Mouse (Mus musculus): ENCODE data around the gene Samd1. TPM values are rescaled to one million over a fixed set of nuclear protein-coding genes. Genes with fewer than 3 reads are reported as not detected.
A peak's percentile ranks its signal among the peaks of the same experiment; 100 is the strongest.

Samd1 gene
- total RNA-seq, 2 experiments from 2014 or later, result 30.6 to 39.0 TPM

DNA sequence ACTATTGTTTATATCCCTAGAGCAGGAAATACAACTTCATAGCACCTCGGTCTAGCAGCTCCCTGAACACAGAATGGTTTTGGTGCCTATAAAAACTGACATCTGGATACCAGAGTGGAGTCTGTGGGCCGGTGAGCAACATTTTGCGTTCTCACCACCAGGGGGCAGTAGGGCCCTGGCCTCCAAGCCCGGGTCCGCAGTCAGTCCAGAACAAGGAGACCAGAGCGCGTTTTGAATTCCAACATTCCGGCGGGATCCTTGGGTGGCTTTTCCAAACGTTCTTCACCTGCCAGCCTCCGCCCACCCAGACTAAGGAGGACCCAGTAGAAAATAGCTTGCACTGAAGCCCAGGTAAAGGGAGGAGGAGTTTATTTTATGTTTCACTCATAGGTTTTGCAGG is 12.4 kb downstream of the Samd1 start:
- intact Hi-C loops (cut with DNase I), result loop anchor here (5.0 kb wide), 2 partner anchors 57 to 347 kb away; partner anchors contain the start of genes Gm10643 and Rfx1

DNA sequence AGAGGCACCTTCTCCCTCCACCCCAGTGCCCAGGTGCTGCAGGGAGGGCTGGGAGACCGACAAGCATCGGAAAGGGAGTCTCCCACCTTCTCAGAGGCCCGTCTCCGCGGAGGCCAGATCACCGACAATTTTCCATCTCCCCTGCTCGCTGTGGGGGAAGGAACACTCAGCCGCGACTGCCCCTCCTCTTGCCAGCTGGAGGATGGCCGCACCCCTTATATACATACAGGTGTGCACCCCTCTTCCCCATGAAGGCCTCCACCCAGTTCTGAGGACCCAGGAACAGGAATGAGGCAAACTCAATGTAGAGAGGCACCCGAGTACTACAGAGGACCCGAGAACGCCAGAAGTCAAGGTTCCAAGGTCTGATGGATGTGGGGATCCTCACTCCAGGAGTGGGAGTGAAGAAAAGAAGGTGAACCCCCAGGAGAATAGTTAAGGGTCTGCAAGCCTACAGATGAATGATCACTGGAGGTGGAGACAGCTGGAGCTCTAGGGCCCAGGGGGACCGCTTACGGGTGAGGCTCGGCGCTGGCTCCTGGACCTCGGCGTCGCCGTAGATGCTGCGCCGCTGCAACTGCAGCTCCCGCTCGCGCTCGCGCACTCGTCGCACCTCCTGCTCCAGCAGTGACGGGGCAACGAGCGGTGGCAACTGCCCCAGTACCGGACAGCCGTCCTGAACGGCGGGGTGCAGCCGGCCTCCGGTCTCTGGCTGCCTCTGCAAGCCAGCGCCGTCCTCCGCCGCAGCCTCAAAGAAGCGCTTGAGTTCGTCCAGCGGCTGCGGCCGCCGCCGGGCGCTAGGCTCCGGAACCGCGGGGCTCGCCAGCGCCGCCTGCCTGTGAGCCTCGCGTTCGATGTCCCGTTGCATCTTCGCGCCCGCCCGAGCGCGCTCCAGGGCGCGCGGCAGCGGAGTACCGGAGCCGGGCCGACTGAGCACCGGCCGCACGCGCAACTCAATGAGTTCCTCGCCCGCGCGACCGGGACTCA is 13.4 kb downstream of the Samd1 start:
- intact Hi-C loops (cut with DNase I), result loop anchor here (5.0 kb wide), 1 partner anchor 346 kb away; no protein-coding TSS in a partner anchor
- DNase-seq, result peak; percentile 83 to 86

More for the DNA sequence above, 12.4 kb downstream of the Samd1 start:
- DNase-seq, result peak; percentile 91 to 94

DNA sequence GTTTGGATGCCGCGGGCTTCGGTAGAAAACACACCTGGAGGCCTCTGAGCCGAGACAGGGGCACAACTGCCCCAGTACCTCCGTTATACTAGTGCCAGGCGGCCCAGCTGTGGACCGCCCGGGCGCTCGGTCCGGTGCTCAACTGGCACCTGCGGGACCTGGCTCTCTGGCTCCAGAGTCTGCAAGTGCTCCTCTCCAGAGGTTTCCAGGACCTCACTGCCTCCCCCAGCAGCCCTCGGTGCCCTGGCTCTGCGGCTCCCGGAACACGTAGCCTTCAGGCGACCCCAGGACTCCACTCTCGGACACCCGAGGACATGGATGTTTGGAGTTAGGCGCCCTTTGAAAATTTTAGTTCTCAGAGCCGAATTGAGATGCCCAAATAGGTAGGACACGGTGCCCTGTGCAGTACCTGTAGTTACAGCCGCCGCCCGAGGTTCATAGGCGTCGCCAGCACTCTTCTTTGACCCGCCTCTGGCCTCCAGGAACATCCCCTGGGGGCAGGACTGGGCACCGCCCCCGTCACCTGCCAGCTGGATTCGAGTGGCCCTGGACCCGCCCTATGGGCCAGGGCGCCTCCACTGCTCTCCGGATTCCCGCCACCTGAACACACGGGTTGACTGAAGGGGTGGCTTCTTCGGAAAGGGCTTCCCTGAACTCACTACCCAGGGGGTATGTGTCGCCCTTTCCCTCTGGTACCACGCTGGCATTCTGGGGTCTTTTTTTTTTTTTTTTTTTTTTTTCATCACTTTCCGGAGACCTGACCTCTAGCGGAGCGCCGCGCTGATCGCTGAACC is 14.4 kb downstream of the Samd1 start, which contains the start of gene 2210011C24Rik:
TSS of gene 2210011C24Rik (minus strand) at position 467 of the 794 bp plus-strand sequence.
- peak in 1 of 2 experiments; percentile 38 for DNase-seq
- intact Hi-C loops (cut with DNase I), result loop anchor here (5.0 kb wide), 1 partner anchor 345 kb away; no protein-coding TSS in a partner anchor

DNA sequence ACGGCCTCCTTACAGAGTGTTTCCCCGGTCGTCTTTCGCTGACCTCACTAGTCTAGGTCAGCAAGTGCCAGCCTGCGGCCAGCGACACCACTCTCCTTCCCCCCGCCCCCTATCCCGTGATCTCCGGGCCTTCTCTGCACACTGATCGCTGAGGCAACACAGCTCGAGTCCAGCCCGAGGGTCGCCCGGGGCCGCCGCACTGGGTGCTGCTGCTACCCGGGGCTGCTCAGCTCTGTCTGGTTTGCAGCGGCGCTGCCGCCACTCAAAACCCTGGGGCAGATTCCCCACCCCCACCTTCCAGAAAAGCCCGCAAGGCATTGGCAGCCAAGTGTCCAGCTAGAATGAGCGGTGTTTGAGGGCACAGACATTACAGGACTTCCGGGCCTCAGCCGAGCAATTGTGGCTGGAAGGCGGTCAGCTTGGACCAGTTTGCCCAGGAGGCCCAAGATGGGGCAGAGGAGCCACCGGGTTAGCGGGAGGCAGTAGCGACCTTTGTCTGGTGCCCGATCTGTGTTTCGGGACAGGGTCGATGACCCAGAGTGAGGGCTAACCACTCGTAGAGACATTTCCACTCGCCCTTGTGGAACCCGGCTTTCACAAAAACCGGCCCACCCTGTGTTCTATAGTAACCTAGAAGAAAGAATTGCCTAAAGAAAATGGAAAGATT is 15.2 kb downstream of the Samd1 start:
- DNase-seq, result no peak
- intact Hi-C loops (cut with DNase I), result loop anchor here (5.0 kb wide), 1 partner anchor 345 kb away; no protein-coding TSS in a partner anchor

DNA sequence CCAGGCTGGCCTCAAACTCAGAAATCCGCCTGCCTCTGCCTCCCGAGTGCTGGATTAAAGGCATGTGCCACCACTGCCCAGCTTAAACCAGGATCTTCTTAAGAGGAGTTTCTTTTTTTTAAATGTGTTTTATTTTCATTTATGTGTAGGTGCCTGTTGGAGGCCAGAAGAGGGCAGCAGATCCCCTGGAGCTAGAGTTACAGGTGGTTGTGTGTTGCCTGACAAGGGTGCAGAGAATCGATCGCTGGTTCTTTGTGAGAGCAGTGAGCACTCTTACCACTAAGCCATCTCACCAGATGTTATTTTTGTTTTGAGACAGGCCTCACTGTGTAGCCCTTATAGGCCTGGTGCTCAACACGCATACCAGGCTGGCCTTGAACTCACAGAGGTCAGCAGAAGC is 18.4 kb downstream of the Samd1 start:
- intact Hi-C loops (cut with DNase I), result no loop called here
- no peak for DNase-seq

DNA sequence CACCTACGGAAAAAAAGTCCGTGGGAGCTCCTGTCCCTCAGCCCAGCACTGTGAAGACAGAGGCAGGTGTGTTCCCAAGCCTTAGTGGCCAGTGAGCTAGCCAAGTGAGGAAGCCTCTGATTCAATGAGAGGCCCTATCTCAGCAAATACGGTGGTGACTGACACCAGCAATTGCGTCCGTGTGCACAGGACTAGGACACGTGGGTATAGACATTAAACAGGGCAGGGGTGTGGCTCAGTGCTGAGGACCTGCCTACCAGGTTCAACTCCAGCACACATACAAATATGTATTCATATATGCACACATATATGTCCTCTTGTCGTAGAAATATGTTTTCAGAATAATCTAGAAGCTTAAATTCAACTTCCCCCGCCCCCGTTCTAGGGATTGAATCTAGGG is 22.3 kb downstream of the Samd1 start:
- intact Hi-C loops (cut with DNase I), result loop anchor here (5.0 kb wide), 1 partner anchor 208 kb away; no protein-coding TSS in a partner anchor
- DNase-seq, result no peak

DNA sequence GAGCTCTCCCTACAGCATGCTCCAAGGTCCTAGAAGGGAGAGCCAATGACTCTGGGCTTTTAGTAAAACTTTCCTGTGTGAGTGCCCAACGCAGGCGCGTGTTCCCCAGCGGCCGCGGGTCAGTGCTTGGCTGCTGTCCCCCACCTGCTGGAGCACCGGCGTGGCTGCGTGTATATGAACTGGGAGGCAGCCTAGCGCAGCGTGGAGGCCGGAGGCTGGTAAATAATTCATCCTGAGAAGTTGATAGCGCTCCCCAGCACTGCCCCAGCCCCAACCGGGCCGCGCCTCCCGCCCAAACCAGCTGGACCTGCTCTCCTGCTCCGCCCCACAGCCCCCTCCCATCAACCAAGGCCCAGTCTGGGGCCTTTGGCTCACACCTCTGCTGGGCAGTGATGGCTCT is 23.6 kb downstream of the Samd1 start, which contains the start of gene Palm3:
TSS of gene Palm3 (plus strand) at position 376 of the 400 bp plus-strand sequence.
- DNase-seq, result no peak
- intact Hi-C loops (cut with DNase I), result loop anchor here (5.0 kb wide), 1 partner anchor 206 kb away; no protein-coding TSS in a partner anchor

DNA sequence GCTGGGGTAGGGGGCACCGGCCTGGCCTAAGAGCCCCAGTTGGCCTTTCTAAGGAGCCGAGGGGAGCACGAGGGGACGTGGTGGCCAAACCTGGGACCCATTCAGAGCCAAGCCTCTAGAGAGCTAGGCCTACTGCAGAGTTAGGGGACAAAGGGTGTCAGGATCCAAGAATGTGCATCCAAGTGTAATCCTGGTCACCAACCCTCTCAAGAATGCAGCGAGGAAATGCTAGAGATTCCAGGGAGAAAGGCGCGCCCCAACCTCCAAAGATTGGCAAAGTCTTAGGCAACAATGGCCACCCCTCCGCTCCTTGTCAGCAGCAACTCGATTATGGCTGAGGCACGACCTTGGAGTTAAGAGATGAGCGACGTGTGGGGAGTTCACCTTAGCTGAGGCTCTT is 24.1 kb downstream of the Samd1 start:
- intact Hi-C loops (cut with DNase I), result loop anchor here (5.0 kb wide), 1 partner anchor 206 kb away; no protein-coding TSS in a partner anchor
- no peak for DNase-seq

DNA sequence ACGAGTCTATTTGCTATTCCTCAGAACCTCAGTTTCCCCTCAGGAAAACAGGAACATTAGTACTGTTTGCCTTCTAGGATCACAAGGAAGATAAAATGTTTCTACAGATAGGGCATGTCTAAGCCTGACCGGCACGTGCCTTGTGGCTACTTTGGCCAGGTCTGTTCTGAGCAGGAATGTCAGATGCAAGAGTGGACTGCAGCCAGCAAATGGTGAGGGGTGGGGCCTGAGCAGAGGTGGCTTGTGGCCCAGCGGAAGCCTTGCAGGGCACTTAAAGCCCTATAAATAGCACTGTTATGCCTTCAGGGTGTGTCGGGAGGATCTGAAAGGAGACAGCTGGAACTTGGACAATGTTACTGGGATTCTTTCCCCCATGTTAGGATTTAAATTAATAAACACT is 25.6 kb downstream of the Samd1 start:
- intact Hi-C loops (cut with DNase I), result loop anchor here (5.0 kb wide), 1 partner anchor 204 kb away; no protein-coding TSS in a partner anchor
- DNase-seq, result peak; percentile 90 to 92

DNA sequence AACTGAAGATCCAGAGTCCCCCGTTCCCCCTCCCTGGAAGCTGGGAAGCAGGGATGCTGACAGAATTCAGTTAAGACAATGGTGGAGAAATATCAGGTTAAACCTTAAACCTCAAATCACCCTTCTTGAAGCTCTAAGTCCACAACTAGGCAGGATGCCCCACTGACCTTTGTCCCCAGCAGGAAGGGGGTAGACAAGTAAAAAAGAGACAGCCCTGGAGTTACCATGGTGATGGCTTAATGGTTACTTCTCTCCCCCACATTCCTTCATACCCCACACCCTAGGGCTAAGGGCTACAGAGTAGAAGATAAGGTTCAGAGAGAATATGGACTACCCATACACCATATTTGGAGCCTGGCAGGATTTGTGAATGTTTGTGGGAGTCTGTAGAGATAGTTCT is 26.2 kb downstream of the Samd1 start:
- DNase-seq, result no peak
- intact Hi-C loops (cut with DNase I), result loop anchor here (5.0 kb wide), 1 partner anchor 204 kb away; no protein-coding TSS in a partner anchor

DNA sequence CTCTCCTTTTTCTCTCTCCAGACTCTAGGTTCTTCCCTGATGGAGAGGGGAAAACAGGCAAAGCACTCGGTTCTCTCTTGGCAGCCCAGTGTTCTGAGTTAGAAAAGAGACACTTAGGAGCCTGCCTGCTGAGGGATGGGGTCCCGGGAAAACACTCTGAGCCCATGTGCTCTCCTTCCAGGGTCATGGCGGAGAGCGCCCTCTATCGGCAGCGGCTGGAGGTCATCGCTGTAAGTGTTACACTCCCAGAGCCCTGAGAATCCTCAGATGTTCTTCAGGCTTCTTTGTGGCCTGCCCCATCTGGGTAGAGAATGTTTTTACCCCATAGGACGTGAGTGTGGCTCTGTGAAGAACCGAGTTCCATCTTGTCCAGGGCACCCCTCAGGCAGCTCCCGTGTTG is 26.7 kb downstream of the Samd1 start:
- peak; percentile 59 to 75 for DNase-seq

DNA sequence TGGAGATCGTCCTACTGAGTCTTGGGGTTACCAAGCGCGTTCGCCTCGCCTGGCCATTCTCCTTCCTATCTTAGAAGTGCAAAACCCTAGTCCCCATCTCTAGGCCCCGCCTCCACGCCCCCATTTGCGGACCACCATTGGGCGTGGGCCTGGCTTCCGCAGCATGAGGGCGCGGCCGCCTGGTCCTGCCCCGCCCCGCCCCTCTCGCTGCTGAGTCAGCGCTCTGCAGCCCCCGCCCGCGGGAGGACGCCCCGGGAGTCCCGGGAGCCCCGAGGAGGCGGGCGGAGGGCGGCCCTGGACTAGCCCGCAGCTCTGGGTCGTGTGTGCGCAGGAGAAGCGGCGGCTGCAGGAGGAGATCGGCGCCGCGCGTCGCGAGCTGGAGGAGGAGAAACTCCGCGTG is 28.4 kb downstream of the Samd1 start:
- intact Hi-C loops (cut with DNase I), result no loop called here

More for the DNA sequence above, 26.7 kb downstream of the Samd1 start:
- intact Hi-C loops (cut with DNase I), result loop anchor here (5.0 kb wide), 1 partner anchor 203 kb away; no protein-coding TSS in a partner anchor

DNA sequence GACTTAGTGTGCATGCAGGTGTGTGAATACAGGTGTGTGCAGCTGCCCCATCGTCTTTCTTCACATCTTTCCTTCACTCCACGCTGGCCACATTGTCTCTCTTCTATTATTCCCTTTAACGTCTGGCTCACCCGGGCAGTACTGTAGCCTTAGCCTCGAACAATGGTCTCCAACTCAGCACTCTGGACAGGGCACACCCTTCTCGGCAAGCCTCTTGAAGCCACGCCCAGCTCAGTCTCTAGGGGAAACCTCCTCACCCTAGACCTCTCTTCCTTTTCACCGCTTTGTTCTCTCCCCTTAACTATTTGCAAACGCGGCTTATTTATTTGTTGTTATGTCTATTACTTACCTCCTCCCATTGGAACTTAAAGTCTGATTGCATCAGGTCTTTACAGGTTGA is 30.0 kb downstream of the Samd1 start:
- DNase-seq, result no peak
- intact Hi-C loops (cut with DNase I), result no loop called here

More for the DNA sequence above, 28.4 kb downstream of the Samd1 start:
- peak in 1 of 2 experiments; percentile 55 for DNase-seq

DNA sequence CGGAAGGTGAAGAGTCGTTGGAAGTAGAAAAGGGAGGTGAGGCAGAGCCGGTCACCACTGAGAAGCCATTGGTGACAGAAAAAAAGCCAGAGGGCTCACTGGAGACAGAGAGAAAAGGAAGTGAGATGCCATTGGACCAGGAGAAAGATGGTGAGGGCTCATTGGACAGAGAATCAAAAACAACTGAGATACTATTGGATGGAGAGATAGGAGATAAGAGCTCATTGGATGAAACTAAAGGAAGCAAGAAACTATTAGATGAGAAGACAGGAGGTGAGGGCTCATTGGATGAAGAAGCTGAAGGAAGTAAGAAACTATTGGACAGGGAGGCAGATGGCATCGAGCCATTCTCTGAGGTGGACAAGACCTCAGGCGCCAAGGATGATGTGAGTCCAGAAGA is 31.8 kb downstream of the Samd1 start:
- no peak for DNase-seq
- intact Hi-C loops (cut with DNase I), result no loop called here

DNA sequence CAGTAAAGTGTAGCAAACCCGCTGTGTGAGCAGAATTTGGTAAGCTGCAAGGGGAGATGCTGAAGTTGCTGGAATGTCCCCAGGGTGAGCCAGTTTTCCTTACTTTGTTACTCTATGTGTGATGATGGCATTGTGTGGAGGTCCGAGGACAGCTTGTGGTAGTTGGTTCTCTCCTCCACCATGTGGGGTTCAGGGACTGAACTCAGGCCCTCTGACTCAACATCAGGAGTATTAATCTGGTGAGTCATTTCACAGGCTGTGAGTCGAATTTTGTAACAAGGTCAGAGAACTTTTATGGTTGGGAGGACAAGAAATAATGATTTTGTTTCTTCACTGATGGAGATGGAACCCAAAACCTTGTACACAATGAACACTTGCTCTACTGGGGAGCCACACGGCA is 35.3 kb downstream of the Samd1 start:
- DNase-seq, result no peak
- intact Hi-C loops (cut with DNase I), result no loop called here

DNA sequence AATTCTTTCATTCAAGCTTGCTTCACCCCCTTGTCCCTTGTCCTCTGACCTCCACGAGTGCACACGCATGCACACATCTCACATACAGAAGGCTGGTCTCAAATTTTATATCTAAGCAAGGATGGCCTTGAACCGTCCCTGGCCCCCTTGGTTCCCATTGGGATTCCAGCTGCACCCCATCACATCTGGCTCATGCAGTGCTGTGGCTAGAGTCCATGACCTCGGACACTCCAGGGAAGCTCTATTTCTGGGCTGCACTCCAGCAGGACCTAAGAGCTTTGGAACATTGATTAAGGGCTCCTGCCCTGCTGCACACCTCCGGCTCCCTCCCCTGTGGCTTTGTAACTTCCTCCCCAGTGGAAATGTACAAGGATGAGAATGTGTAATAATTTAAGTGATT is 40.5 kb downstream of the Samd1 start:
- DNase-seq, result peak; percentile 68 to 71
- intact Hi-C loops (cut with DNase I), result loop anchor here (5.0 kb wide), 1 partner anchor 54 kb away; no protein-coding TSS in a partner anchor

DNA sequence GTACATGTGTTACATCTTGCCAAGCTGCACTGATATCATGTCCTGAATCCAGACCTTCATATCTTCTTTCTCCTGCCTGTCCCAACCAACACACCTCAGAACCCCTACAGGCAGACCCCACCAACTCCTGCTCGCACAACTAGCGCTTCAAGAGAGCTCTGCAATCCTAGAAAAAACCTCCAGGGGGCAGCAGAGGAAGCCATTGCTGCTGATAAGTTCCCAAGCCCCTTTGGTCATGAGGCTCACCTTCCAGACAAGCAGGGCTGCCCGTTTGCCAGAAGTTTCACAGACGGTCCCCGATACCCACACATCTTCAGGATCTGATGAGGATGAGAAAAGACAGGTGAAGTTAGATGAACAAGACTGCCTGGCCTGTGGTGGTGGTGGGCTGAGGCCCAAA is 41.6 kb downstream of the Samd1 start:
- DNase-seq, result peak; percentile 82 to 87
- intact Hi-C loops (cut with DNase I), result loop anchor here (1.0 to 5.0 kb wide), 2 partner anchors 53 to 246 kb away; no protein-coding TSS in a partner anchor

DNA sequence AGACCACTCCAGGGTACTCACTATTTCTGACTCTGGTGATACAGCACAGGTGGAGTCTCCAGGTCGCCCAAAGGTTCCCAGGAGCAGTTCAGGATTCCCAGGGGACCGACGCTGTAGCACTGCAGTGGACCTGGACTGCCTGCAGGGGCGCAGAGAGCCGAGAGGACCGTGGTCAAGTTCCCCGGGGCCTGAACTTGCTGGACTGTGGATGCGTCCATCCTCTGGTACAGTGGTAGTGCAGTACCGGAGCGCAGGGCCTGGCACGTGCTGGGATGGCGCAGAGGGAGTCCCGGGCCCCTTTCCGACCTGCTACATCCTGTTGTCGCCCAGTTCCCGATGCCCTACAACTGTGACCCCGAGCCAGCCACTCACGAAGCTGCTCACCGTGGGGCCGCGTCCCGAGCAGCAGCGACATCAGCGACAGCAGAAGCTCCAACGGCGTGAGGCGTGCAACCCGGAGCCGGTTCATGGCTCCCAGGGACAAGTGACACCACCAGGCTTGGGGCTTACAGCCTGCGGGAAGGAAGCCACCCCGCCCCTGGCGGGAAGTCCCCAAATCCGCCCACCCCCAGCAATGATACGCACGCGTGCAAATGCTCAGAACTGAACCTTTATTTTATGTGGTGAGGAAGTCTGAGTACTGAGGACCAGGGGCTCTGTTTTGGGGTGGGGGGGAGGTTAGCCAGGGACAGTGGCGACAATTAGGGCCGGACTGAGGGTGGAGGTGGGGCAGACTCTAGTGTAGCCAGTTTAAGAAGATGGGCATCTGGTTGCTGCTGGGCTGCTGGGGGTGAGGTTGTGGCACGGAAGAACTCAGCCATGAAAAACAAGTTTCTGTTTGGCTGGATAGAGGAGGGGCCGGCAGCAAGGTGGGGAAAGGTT is 44.8 kb downstream of the Samd1 start, which contains the start of gene Il27ra:
TSS of gene Il27ra (minus strand) at position 524 of the 882 bp plus-strand sequence.
- DNase-seq, result peak; percentile 79 to 86
- intact Hi-C loops (cut with DNase I), result loop anchor here (2.0 to 5.0 kb wide), 2 partner anchors 22 to 315 kb away; partner anchors contain the start of gene Gm10643
